Mouse (Mus musculus): ENCODE measurements around the gene Gm47189. TPM values are rescaled to one million over a fixed set of nuclear protein-coding genes. Genes with fewer than 3 reads are reported as not detected.

Gene Gm47189
- polyA plus RNA-seq (2012; rRNA removed): not detected in 2 replicates

GRCm38 (mm10) chr14:41772341-41772740 lies at the start of gene Gm47189:
Gene Gm47189 (minus strand): TSS chr14:41772441.

GRCm38 (mm10) chr14:41750514-41750913 lies 21.7 kb downstream of the Gm47189 start, which contains the start of gene Gm7929:
Gene Gm7929 (minus strand): TSS chr14:41750614.

Other genes starting within 250 kb of the Gm47189 start
- gene Gm7970, start 216.9 kb downstream of the Gm47189 start, polyA plus RNA-seq (2012; rRNA removed): not detected in 2 replicates
- not detected in 2 replicates for gene 1700049E17Rik2, start 199.2 kb downstream of the Gm47189 start, polyA plus RNA-seq (2012; rRNA removed)
- not detected in 2 replicates for gene Gm3072, start 147.8 kb downstream of the Gm47189 start, polyA plus RNA-seq (2012; rRNA removed)
- gene Gm3676, start 126.0 kb downstream of the Gm47189 start, polyA plus RNA-seq (2012; rRNA removed): not detected in 2 replicates
- not detected in 2 replicates for gene Gm8068, start 70.6 kb downstream of the Gm47189 start, polyA plus RNA-seq (2012; rRNA removed)
- gene Gm7929, start 21.8 kb downstream of the Gm47189 start, polyA plus RNA-seq (2012; rRNA removed): not detected in 2 replicates
- gene Gm7980, start 134.8 kb upstream of the Gm47189 start, polyA plus RNA-seq (2012; rRNA removed): not detected in 2 replicates
- gene 1700049E17Rik1, start 152.5 kb upstream of the Gm47189 start, polyA plus RNA-seq (2012; rRNA removed): not detected in 2 replicates
- gene 1700024B05Rik, start 171.6 kb upstream of the Gm47189 start, polyA plus RNA-seq (2012; rRNA removed): not detected in 2 replicates
- gene Gm6401, start 195.5 kb upstream of the Gm47189 start, polyA plus RNA-seq (2012; rRNA removed): not detected in 2 replicates
- gene Gm3543, start 210.9 kb upstream of the Gm47189 start, polyA plus RNA-seq (2012; rRNA removed): not detected in 2 replicates

Data from central nervous system, embryonic 11.5 days (tissue).